Mouse (Mus musculus) fat pad, adult 2 months (tissue): Measurements from ENCODE around the gene Zfp710.
"Not testable (repeated sequence)": the region's sequence is repeated elsewhere in the genome, so short reads cannot be mapped to it uniquely, and the experiment has no call there.

Experiments used
- DNase-seq: peaks from one replicate; pipeline ENCODE4 v3.0.0-alpha.2; 2011; ENCODE audit warnings: low read depth, low spot score; ENCODE audit errors: extremely low read depth

Gene Zfp710

GRCm38 (mm10) chr7:80024521-80025390 is at the start of gene Zfp710:
TSS of gene Zfp710 (plus strand) at chr7:80024814.
- no peak for DNase-seq

GRCm38 (mm10) chr7:79975316-79975715 is 49.3 kb upstream of the Zfp710 start:
- DNase-seq, result no peak

- no peak for DNase-seq
Observed at GRCm38 (mm10) chr7:79986717-79987116, 37.9 kb upstream of the Zfp710 start.

DNA sequence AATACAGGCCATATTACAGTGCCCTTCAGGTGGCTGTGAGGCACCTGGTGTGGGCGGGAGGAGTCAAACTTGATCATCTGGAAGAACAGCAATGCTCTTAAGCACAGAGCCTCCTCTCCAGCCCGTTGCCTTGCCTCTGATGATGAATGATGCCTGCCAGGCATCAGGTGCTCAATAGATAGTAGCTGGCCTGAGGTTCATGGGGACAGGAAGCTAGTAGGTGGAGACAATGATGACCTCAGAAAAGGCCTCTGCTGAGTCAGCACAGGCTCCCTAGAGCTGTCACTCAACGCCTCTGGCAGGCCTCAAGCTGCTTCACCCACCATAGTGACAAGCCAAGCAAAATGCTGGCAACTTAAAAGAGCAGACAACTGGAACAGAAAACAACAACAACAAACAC is 36.9 kb upstream of the Zfp710 start:
- peak; percentile 95 for DNase-seq

DNA sequence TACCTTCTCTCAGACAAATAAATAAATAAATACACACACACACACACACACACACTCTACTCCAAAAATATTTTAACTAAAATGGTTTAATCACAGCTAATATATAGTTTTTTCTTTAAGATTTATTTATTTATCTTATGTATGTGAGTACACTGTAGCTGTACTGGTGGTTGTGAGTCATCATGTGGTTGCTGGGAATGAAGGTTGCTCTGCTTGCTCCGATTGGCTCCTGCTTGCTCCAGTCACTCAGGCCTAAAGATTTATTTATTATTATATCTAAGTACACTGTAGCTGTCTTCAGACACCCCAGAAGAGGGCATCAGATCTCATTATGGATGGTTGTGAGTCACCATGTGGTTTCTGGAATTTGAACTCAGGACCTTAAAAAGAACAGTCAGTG is 36.1 kb upstream of the Zfp710 start:
- not testable (repeated sequence) for DNase-seq

GRCm38 (mm10) chr7:79994476-79994875 is 30.1 kb upstream of the Zfp710 start:
- no peak for DNase-seq

DNA sequence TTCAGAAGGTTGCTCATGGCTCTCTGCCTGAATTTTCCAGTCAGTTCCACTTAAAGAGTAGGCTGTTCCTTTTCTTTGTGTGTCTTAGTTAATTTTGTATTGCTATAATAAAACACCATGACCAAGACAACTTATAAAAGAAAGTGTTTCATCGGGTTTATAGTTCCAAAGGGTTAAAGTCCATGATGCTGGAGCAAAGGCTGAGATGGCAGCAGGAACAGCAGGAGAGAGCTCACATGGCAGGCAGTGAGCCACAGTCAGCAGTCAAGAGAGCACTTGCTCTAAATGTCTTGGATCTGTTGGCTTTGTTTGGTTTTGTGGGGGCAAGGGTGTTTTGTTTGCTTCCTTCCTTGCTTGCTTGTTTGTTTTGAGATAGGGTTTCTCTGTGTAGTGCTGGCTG is 26.9 kb upstream of the Zfp710 start:
- DNase-seq, result no peak

- no peak for DNase-seq
Observed at GRCm38 (mm10) chr7:80002353-80003055, 22.1 kb upstream of the Zfp710 start.

- no peak for DNase-seq
Observed at GRCm38 (mm10) chr7:80004776-80005554, 19.6 kb upstream of the Zfp710 start.

DNA sequence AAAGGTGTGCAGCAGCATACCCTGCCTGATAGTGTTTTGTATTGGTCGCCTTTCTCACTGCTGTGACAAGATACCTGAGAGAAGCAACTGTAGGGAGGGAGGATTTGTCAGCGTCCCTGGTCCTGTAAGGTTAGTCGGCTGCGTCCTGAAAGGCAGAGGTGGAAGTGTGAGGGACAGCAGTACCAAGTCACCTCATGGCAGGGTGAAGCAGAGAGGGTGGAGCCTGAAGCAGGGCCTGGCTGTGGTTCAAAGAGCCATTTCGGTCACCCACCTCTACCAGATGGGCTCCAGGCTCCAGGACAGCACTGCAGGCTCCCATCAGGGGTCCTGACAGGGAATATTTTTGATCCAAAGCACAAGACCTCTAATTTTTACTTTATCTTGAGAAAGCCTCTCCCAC is 13.9 kb upstream of the Zfp710 start:
- DNase-seq, result no peak

GRCm38 (mm10) chr7:80011470-80011869 is 13.1 kb upstream of the Zfp710 start:
- DNase-seq, result no peak

DNA sequence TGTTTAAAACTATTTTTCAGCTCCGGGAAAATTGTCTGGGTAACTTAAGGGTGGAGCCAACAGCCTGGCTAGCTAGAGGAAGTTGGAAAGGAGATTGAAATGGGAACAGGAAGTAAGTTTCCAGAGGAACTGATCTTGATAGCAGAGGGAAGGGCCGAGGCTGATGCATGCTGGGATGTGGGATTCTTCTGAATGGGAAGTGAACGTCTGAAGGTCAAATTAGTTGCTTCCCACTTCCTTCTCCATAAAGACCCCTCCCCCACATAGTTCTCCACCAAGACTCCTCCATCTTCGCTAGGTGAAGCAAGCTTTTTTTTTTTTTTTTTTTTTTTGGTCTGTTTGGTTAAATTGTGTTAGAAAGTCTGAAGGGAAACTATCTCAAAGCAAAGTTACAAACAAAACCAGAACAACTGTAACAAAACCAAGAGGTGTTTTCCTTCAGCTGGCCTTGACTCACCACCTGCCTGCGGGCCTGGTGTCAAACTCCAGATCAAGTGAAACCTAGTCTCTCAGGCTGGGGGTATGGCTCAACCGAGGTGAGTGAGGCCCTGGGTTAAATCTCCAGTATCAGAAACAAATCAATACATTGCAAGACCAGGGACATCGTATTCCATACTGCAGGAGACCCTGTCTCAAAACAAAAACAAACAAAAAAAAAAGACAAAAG is 10.6 kb upstream of the Zfp710 start:
- DNase-seq, result no peak

DNA sequence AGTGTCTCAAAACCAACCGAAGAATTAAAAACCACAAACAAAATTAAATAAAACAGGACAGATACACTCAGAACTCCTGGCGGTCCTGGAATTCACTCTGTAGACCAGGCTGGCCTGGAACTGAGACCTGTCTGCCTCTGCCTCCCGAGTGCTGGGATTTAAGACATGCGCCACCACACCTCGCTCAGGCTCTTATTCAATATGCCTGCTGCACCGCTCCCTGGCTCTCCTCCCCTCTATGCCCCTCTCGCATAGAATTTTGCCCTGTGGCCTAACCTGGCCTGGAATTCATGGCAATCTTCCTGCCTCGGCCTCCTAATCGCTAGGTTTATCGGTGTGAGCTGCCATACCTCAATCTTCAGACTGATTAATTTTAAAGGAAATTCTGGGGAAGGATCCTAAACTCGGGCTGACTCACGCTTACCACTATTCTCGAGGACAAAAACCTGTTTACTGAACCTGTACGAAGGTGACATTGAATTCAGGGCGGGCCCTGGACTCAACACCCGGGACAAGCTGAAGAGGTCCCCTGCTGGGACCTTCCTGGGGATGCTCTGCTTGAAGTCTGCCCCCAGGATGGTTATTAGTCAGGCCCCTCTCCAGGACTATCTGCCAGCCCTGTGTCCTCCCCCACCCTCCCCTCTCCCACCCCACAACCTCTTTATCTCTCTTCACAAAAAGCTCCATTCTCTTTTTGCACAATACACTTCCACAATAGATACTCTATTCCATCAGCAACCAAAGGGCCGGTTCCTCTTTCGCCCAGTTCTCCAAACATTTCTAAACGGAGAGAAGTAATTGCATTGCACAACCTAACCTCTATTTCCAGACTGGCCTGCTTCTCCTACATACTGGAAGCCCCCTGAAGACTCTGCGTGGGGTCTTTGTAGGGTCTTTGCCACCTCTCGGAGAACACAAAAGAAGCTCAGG is 9.5 kb upstream of the Zfp710 start:
- DNase-seq, result no peak

DNA sequence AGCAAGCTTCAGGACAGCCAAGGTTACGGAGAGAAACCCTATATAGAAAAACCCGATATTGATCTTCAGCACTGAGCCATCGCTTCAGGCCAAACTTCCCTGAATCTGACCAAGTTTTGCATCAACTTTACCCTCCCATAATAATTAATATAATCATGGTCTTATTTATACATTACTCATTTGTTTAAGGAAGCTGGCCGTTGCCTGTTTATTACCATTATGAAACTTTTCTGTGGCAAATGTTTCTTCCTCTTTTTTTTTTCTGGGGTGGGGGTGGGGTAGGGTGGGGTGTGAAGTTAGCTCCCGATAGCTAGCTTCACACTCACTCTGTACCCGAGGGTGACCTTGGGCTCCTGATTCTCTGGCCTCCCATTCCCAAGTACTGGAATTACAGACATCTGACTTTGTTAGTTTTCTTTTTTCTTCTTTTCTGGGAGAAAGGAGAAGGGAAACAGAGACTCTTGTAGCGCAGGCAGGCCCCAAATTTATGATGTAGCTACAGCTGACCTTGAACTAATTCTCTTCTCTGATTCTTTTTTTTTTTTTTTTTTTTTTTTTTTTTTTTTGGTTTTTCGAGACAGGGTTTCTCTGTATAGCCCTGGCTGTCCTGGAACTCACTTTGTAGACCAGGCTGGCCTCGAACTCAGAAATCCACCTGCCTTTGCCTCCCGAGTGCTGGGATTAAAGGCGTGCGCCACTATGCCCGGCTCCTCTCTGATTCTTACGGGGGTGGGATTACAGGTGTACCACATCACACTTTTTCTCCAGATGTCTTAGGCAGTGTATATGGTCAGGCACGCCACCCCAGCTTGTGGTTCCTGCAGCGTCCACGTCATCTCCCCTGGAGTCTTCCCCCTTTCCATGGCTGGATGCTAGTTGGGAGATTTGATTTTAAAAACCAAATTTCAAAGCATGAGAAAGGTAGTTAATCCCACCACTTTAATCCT is 5.8 kb upstream of the Zfp710 start:
- no peak for DNase-seq

GRCm38 (mm10) chr7:80023621-80024435 is 786 bp upstream of the Zfp710 start:
- no peak for DNase-seq

DNA sequence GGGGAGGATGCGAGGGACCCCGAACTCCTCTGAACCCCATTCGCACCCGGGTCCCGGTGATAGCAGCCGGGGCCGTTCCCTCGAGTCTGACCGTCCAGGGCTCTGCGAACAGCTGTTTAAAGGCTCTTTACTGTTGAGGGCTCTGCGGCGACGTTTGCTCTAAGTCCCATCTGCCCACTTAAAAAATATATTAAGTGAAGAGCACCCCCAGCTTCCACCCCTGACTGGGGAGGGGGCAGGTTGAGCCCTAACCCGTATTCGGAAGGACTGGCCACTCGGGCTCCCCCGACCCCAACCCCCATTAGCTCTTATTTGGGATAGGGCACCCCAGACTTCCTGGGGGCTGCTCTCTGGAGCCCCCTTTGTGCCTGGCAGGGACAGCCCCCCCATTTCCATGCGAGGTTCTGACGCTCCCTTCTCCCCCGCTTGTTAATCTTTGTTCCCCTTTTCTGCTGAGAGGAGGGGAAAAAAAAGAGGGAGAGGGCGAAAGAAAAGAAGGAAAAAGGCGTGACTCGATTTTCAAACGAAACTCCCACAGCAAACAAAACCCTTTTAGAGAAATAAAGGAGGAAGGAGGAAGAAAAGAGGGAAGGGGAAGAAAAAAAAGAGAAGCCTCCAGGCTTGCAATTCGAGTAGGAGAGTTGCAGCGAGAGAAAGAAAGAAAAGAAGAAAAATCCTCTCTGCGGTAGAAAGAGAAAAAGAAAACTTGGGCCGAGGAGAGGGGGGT is 940 bp downstream of the Zfp710 start:
- DNase-seq, result no peak
